Mouse (Mus musculus) gastrocnemius, adult 8-10 months (tissue): Measurements from ENCODE around the gene Gps2. TPM values are rescaled to one million over a fixed set of nuclear protein-coding genes. Genes with fewer than 3 reads are reported as not detected.

Experiments
- DNase-seq, 2 experiments: peaks; one replicate each; pipeline ENCODE4 v3.0.0; 2022; ENCODE audit warnings: low spot score in 2 of 2
- microRNA-seq: library from miRNA; unstranded; fragments of <30 nt; microRNA quantifications from one replicate; pipeline ENCODE4 v1.2.0, GENCODE M21; 2022
- total RNA-seq, 4 experiments: library from RNA; stranded (reverse); gene quantifications; 2 replicates each; pipeline ENCODE4 v1.2.4; 2022

Gps2 gene
- total RNA-seq, 4 experiments from 2014 or later, result 38.6 to 53.2 (median 50.3) TPM

DNA sequence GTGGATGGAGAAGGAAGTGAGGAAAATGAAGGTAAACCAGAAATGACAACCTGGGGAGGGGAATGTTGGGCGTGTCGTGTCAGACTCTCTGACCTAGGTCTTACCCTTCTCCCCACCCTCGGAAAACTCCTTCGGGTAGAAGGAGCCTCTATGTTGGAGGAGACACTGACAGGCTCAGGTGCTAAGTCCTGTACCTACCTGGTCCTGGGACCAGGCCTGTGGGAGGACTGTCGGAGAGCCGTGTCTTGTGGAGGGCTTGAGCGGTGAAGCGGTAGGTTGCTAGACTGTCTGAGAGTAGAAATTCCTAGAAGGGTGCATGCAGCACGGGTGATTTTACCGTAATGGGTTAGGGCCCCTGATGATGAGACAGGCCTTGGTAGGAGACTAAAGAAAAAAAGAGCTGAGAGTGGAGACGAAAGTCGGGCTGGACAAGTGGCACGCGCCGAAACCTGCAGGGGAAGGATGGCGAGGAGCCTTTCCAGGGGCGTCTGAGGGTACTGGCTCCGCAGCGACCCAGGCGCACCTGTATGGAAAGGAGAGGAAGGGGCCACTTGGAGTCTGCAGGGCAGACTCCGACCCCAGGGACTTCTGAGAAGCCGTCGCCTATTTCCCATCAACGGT, 51.1 kb downstream of the Gps2 start, which contains the start of gene Cldn7:
Cldn7 (plus strand) TSS at position 130 of the 621 bp plus-strand sequence.
- DNase-seq, result no peak

DNA sequence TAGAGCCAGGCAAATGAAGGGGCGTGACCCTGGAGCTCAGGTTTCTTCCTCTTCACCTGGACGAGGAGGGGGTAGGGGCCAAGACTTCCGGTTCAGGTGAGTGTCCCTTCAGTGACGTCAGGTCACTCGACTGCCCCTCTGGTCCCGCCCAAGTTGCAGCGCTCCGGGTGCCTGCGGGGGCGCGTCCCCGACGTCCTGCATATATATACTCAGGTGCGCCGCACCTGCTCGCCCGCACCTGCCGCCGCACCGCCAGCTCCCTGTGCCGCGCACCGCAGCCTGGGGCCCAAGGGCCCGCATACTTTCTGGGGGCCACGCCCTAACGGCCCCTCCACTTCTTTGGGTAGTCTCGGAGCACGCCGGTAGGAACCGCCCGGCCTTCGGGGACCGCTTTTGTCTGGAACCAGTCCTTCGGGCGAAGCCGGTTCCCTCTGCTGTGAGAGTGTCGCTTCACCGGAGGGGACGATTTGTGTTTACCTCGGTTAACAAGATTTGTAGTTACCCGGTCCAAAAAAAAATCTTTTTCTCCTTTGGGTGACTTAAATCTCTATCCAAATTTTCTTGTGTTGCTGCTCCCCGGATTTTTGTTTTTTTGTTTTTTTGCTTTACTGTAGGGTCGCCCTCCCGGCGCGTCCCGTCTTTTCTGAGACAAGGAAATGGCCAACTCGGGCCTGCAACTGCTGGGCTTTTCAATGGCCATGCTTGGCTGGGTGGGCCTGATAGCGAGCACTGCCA, 51.8 kb downstream of the Gps2 start:
- no peak for DNase-seq

Small RNA genes lying within 50 kb of the gene (microRNA-seq; reads per million reads assigned to microRNA genes)
- gene Mir6924, result not detected

Other genes with a start within 250 kb of the Gps2 start
- gene Cd68, start 247.7 kb upstream of the Gps2 start, total RNA-seq, result 1 to 10 TPM in 3 of 4 experiments, under 1 TPM in 1; 0.73 to 3.7 (median 1.4) TPM
- gene Eif4a1, start 241.5 kb upstream of the Gps2 start, total RNA-seq, result 100 to 1,000 TPM in 1 of 4 experiments, 10 to 100 TPM in 3; 81.9 to 109 (median 91.5) TPM
- gene Senp3, start 231.8 kb upstream of the Gps2 start, total RNA-seq, result 10 to 100 TPM; 25.7 to 29.4 (median 28.3) TPM
- gene Tnfsf13, start 228.1 kb upstream of the Gps2 start, total RNA-seq, result under 1 TPM in 3 of 4 experiments, not detected in 1; 0.48 to 0.56 (median 0.54) TPM
- 1 to 10 TPM; 6.0 to 9.0 (median 7.1) TPM for gene Tnfsf12, start 218.0 kb upstream of the Gps2 start, total RNA-seq
- 1 to 10 TPM; 1.3 to 1.7 (median 1.6) TPM for gene Tnfsfm13, start 217.8 kb upstream of the Gps2 start, total RNA-seq
- 10 to 100 TPM; 27.8 to 38.4 (median 35.3) TPM for gene Polr2a, start 155.3 kb upstream of the Gps2 start, total RNA-seq
- not detected for gene Slc35g3, start 151.9 kb upstream of the Gps2 start, total RNA-seq
- gene Zbtb4, start 148.0 kb upstream of the Gps2 start, total RNA-seq, result 10 to 100 TPM; 35.6 to 40.3 (median 38.5) TPM
- gene Chrnb1, start 117.9 kb upstream of the Gps2 start, total RNA-seq, result 10 to 100 TPM; 25.2 to 33.8 (median 28.9) TPM
- 1 to 10 TPM; 2.5 to 5.8 (median 4.0) TPM for gene Fgf11, start 112.0 kb upstream of the Gps2 start, total RNA-seq
- gene Tmem102, start 108.3 kb upstream of the Gps2 start, total RNA-seq, result under 1 TPM; 0.17 to 0.31 (median 0.24) TPM
- gene Gm39566, start 98.6 kb upstream of the Gps2 start, total RNA-seq, result not detected
- gene Spem2, start 95.4 kb upstream of the Gps2 start, total RNA-seq, result not detected
- gene Spem1, start 91.7 kb upstream of the Gps2 start, total RNA-seq, result not detected
- 1 to 10 TPM; 1.3 to 2.4 (median 1.7) TPM for gene Nlgn2, start 76.1 kb upstream of the Gps2 start, total RNA-seq
- 100 to 1,000 TPM; 143 to 214 (median 181) TPM for gene Tmem256, start 75.4 kb upstream of the Gps2 start, total RNA-seq
- gene Plscr3, start 67.5 kb upstream of the Gps2 start, total RNA-seq, result 10 to 100 TPM in 2 of 4 experiments, 1 to 10 TPM in 2; 8.7 to 10.6 (median 9.4) TPM
- under 1 TPM in 1 of 4 experiments, not detected in 3; 0.31 TPM for gene Tnk1, start 55.2 kb upstream of the Gps2 start, total RNA-seq
- gene Tmem95, start 35.9 kb upstream of the Gps2 start, total RNA-seq, result not detected
- gene Kctd11, start 32.5 kb upstream of the Gps2 start, total RNA-seq, result 1 to 10 TPM in 2 of 4 experiments, under 1 TPM in 2; 0.97 to 1.3 (median 1.1) TPM
- gene Acap1, start 18.3 kb upstream of the Gps2 start, total RNA-seq, result under 1 TPM in 3 of 4 experiments, not detected in 1; 0.15 to 0.21 (median 0.19) TPM
- 1 to 10 TPM in 1 of 4 experiments, under 1 TPM in 3; 0.22 to 1.1 (median 0.57) TPM for gene 2810408A11Rik, start 12.9 kb upstream of the Gps2 start, total RNA-seq
- 10 to 100 TPM; 21.6 to 31.3 (median 25.5) TPM for gene Neurl4, start 12.8 kb upstream of the Gps2 start, total RNA-seq
- gene Eif5a, start 8.1 kb downstream of the Gps2 start, total RNA-seq, result 100 to 1,000 TPM; 443 to 477 (median 467) TPM
- gene Ybx2, start 21.9 kb downstream of the Gps2 start, total RNA-seq, result 10 to 100 TPM in 1 of 4 experiments, 1 to 10 TPM in 3; 8.5 to 11.4 (median 9.2) TPM
- gene Slc2a4, start 34.3 kb downstream of the Gps2 start, total RNA-seq, result 100 to 1,000 TPM; 397 to 490 (median 424) TPM
- gene Cldn7, start 50.9 kb downstream of the Gps2 start, total RNA-seq, result not detected
- gene Ctdnep1, start 67.3 kb downstream of the Gps2 start, total RNA-seq, result 100 to 1,000 TPM; 266 to 308 (median 283) TPM
- gene Elp5, start 68.6 kb downstream of the Gps2 start, total RNA-seq, result 10 to 100 TPM; 38.8 to 40.8 (median 39.4) TPM
- gene Gabarap, start 77.3 kb downstream of the Gps2 start, total RNA-seq, result 100 to 1,000 TPM; 186 to 216 (median 214) TPM
- 10 to 100 TPM; 20.5 to 28.5 (median 23.0) TPM for gene Phf23, start 81.9 kb downstream of the Gps2 start, total RNA-seq
- gene Dvl2, start 86.7 kb downstream of the Gps2 start, total RNA-seq, result 1 to 10 TPM; 3.8 to 5.2 (median 4.5) TPM
- 100 to 1,000 TPM; 288 to 338 (median 299) TPM for gene Acadvl, start 101.5 kb downstream of the Gps2 start, total RNA-seq
- 1 to 10 TPM; 3.3 to 6.9 (median 4.2) TPM for gene Dlg4, start 103.1 kb downstream of the Gps2 start, total RNA-seq
- gene Asgr1, start 140.2 kb downstream of the Gps2 start, total RNA-seq, result not detected
- gene Asgr2, start 178.8 kb downstream of the Gps2 start, total RNA-seq, result not detected
- 1 to 10 TPM in 2 of 4 experiments, under 1 TPM in 2; 0.60 to 2.0 (median 0.94) TPM for gene Mgl2, start 216.4 kb downstream of the Gps2 start, total RNA-seq
- 1 to 10 TPM; 1.6 to 3.6 (median 2.8) TPM for gene Clec10a, start 242.3 kb downstream of the Gps2 start, total RNA-seq